Mouse (Mus musculus) mature B cell (primary cell): ENCODE measurements around the gene Ywhaq.
"Not testable (repeated sequence)": the region's sequence is repeated elsewhere in the genome, so short reads cannot be mapped to it uniquely, and the experiment has no call there.

Experiments
- in situ Hi-C: fragments of 300-500 bp; cut with MboI; formaldehyde crosslinking; loops from 2 replicates; pipeline ENCODE4 v1.14.3; 2019

Gene Ywhaq

GRCm38 (mm10) chr12:21409651-21410050 is 7.8 kb downstream of the Ywhaq start:
- in situ Hi-C loops, result no loop called here

- in situ Hi-C loops, result no loop called here
Observed at GRCm38 (mm10) chr12:21408789-21409367, 8.6 kb downstream of the Ywhaq start.

DNA sequence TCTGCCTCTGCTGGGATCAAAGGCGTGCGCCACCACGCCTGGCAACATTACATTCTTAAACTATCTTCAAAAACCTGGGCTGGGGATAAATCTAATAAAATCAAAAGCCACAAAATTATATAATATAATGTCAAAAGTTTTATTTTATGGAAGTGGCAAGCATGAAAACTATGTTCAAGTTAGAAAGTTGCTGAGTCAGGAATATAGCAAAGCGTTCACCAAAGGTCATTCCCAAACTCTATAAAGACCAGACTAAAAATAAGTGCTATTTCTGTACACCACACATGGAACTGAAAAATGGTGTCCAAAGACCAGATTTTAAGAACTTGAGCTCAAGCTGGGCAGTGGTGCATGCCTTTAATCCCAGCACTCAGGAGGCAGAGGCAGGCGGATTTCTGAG is 14.7 kb downstream of the Ywhaq start:
- in situ Hi-C loops, result no loop called here

- in situ Hi-C loops, result no loop called here
Observed at GRCm38 (mm10) chr12:21386201-21386600, 31.2 kb downstream of the Ywhaq start.

- in situ Hi-C loops, result not testable (repeated sequence)
Observed at GRCm38 (mm10) chr12:21378765-21379346, 38.6 kb downstream of the Ywhaq start.

- in situ Hi-C loops, result no loop called here
Observed at GRCm38 (mm10) chr12:21375376-21376157, 41.9 kb downstream of the Ywhaq start.

- in situ Hi-C loops, result no loop called here
Observed at GRCm38 (mm10) chr12:21373820-21374475, 43.5 kb downstream of the Ywhaq start.

DNA sequence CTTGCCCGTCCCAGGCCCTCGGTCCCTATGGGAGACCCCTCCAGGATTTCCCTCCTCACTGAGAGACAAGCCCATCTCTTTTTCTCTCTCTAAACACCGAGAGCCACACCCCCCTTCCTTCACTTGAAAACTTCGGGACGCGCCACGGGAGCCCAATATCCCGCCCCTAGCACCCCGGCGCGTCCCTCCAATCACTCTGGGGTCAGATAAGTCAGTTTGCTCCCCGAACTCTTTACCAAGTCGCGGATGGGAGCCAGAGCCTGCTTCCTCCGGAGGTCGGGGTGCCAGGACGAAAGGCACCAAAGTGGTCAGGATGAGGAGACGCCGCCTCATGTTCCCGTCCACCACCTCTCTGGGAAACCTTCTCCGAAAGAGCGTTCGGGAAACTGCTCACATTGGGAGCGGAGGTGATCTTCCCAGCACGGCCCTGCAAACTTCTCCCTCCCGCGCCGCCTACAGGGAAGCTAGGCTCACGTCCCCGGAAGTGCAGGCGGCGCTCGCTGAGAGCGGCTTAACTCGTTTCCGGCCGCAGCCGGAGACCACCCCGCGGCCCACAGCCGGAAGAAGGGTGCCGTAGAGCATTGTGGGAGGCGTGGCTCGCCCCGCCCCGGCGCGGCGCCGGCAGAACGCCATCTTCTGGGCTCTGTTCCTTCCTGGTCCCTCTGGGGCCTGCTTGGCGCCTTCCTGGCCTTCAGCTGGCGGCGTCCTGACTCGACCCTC is 44.2 kb downstream of the Ywhaq start, which contains the start of gene Adam17:
TSS of gene Adam17 (minus strand) at position 533 of the 720 bp plus-strand sequence.
- in situ Hi-C loops, result no loop called here

DNA sequence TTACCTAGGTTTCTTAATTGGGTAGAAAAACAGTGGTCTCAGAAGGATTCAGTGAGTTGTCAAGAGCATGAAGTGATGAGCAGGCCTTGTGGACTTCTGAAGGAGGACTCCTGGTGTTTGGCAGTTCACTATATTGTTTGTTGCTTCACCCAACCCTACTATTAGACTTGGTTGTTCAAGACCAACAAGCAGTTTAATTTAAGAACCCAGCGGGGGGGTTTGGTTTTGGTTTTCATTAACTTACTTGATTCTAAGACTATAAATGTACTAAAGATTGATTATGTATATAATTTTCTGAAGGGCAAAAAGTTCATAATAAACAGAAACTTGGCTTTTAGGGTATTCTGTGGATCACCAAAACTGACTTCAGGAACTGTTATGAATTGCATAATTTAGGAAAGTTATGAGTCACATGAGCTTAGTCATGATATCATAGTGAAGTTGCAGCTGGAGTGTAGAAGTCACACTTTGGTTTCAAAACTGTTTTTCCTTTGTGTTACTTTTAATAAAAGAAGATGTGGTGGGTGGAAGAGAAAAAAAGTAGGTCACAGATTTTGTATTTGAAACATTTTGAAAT is 47.3 kb downstream of the Ywhaq start:
- in situ Hi-C loops, result no loop called here

- in situ Hi-C loops, result no loop called here
Observed at GRCm38 (mm10) chr12:21369087-21369410, 48.4 kb downstream of the Ywhaq start.

DNA sequence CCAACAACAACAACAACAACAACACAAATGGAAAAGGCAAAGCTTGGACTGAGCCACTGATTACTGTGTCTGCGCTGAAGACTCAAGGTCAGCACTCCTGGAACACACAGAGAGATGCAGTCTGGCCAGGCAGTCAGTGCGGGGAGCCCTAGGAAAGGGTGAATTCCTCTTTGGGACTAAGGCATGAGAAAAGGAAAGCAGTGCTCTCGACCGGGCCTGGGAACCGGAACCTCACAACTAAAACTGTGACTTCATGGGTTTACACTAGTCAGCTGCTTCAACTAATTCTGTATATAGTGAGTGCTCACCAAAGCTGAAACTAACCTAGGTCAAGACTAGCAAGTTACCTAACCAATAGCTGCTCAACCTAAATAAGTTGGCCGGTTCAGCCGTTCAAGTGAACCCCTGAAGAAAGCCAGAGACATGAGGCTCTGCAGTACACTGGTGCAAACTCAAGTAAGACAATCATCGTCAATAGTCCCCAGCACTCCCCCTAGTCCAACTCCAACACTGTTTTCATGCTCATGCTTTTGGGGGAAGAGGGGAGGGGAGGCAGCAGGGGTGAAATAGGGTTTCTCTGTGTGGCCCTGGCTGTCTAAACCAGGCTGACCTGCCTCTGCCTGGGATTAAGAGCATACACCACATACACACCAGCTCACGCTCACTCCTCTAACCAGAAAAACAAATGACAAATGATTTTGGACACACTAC is 48.9 kb downstream of the Ywhaq start:
- in situ Hi-C loops, result no loop called here

DNA sequence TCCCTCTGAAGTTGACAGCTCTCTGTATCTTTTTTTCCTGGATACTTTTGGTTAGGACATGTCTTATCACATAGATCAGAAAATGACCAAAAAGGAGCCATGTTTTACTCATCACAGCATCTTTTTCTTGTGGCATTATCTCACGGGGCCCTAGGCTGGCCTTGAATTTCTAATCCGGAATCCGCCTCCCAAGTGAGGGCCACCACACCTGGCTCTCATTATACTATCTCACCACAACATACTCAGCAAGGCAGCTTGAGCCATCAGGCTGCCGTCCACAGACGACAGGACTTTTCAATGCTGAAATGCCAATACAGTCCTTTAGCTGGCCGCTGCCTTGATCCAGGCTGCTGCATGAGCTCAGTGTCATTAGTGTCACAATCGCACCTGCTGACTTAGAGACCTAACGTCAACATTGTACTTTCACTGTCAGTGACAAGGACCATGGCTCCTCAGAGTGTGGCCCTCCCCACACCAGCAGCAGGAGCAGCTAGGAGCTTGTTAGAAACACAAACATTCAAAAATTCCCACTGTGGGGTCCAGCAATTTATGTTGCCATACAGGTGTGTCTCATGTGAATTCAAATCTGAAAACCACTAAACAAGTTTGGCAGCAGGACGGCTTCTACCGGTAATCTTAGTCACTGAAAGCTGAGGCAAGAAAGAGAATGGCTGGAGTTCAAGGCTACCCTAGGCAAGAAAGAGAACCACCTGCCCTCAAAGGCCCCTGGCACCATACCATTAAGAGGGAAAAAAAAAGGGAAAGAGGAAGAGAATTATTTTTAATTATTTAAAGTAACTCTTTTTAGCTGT is 52.6 kb downstream of the Ywhaq start:
- in situ Hi-C loops, result no loop called here

DNA sequence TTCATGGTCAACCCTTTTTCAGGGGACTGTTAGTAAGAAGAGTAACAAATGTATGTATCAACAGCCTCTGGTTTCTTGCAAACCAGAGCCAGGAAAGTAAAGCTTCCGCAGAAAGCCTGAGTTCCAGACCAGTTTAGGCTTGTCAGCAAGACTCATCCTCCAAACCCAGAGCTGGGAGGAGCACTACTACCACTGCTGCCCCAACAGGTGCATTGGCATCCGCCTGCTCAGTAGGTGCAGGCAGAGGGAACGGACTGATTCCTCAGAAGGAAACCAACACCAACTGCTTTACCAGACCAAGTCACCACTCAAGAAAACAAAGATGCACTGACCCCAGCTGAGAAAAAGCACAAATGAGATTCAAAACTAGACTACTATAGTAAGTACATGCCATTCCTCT is 54.2 kb downstream of the Ywhaq start:
- in situ Hi-C loops, result no loop called here

GRCm38 (mm10) chr12:21362686-21363085 is 54.8 kb downstream of the Ywhaq start:
- in situ Hi-C loops, result no loop called here

DNA sequence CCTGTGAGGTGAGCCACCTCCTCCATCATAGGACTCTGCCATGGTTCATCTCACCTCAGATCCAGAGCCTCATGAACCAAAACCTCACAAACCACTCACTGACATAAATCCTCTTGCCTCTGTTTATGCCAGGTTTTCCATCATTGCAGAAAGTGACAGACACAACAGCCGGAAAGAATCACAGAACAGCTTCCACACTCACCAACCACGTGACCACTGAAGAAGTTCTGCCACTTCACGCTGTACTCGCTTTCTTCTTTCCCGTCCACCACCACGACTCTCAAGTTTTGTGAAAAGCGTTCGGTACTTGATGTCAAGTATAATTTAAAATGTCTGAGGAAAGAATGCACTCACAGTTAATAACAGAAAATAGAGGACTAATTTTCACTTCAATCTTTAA is 63.8 kb downstream of the Ywhaq start:
- in situ Hi-C loops, result no loop called here

GRCm38 (mm10) chr12:21350113-21350876 is 67.1 kb downstream of the Ywhaq start:
- in situ Hi-C loops, result no loop called here

DNA sequence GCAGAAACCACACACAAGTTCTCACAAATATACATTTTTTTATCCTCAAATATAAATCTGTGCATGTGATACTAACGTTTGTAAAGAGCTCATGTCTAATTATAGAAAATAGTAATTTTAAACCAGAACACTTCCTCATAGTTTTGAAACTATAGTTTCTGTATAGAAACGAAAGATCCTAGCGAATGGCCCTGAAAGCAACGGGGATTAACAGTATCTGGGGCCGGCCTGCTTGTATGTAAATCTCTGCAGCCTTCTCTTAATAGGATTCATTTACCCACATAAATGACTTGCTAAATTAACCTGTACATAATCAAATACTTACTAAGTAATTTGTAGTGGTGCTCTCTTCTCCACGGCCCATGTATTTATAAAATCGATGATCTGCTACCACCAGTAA is 70.5 kb downstream of the Ywhaq start:
- in situ Hi-C loops, result no loop called here

DNA sequence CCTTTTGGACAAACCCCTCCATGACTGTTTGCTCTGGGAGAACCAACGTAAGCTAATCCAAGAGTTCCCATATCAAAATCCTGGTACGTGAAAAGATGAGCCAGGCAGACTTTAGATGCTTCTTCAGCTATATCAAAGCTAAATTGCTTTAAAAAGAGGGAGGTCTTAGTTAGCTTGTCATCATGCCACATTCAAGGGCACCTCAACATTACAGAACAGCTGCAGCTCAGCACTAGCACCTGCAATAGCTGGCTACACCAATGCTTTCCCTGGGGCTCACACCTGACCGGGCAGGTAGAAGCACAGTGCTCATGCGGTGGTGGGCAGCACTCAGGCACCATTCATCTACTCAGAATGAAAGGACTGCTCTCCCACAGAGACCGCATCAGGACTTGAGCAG is 76.8 kb downstream of the Ywhaq start:
- in situ Hi-C loops, result no loop called here
